Mouse (Mus musculus) kidney, adult 2 months (tissue): Measurements from ENCODE around the gene Jade1.

Experiments
- CTCF ChIP-seq: fragments of 200-500 bp; conservative IDR thresholded peaks from 2 replicates; pipeline ENCODE4 v1.5.1; 2011; ENCODE audit warnings: low read depth, mild to moderate bottlenecking, control low read depth, low read length, moderate library complexity, mixed read lengths; ENCODE audit not compliant: insufficient read depth, insufficient read length
- POLR2A ChIP-seq: fragments of 200-500 bp; IDR thresholded peaks from one replicate; pipeline ENCODE4 v1.6.1; 2011; ENCODE audit warnings: low read depth, low read length, control low read depth

GRCm38 (mm10) chr3:41607050-41607449 is 51.5 kb downstream of the Jade1 start:
- TF ChIP-seq POLR2A (no peak), CTCF (no peak)
